Comparison of ENCODE assay signal across 16 mouse cellular contexts in the genomic region with DNA sequence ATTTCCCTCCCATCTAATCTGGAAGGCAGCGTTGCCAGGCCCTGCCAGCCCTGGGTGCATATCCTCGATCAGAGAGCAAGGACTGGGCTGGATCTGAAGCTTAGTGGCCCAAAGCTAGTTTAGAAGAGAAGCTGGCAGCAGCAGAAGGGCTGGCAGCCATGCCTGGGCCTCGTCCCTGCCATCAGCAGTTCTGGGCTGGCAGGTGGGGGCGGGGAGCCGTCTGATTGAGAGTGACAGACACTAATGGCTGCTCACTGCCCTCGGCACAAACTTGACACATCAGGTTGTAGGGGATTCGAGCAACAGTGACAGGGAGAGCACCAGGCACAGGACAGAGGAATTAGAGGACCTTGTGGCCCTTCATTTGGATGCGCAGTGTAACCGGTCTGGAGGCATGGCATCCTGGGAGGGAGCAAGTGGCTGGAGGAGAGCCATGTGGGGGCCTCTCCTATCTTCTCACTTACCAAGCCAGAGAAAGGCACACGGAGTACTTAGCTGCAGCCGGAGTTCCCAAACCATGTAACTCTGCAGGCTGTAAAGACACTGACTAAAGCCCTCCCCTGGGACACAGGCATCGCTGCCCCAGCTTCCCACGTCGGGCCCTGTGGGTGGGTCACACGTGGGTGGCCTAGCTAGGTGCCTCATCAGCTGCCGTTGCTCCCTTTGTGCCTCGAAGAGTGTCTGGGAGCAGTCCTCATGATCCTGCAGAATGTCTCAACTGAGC. TPM values are rescaled to one million over a fixed set of nuclear protein-coding genes. Genes with fewer than 3 reads are reported as not detected.
A peak's percentile ranks its signal among the peaks of the same experiment; 100 is the strongest.
DNase-seq lines count a peak whose midpoint lies in the region; ATAC-seq and TF ChIP-seq lines count a peak whose summit lies in the region.
"Had no signal": no experiment of that assay in that cellular context is flagged by ENCODE, and none has a peak within 500 bp of the region (broad histone marks: within the 10 kb centered on the region; RNA-seq: fewer than 3 reads in every experiment).

No protein-coding gene starts in this region.

- H3K9me3 ChIP-seq in forebrain, embryonic 15.5 days: no peaks in the 10 kb centered on the region
- H3K9me3 ChIP-seq in forebrain, embryonic 10.5 days: no peaks in the 10 kb centered on the region
- no peaks in the 10 kb centered on the region for H3K9me3 ChIP-seq in limb, embryonic 10.5 days (replicated peaks)
- H3K9me3 ChIP-seq: stomach, embryonic 15.5 days had no signal

- H3K9ac ChIP-seq in forebrain, embryonic 15.5 days (replicated peaks): no peak overlapping the region
- H3K9ac ChIP-seq: stomach, embryonic 15.5 days had no signal

- no peak overlapping the region for H3K4me3 ChIP-seq in forebrain, embryonic 15.5 days
- no peak overlapping the region for H3K4me3 ChIP-seq in forebrain, embryonic 10.5 days
- H3K4me3 ChIP-seq in left cerebral cortex, adult 2 months: no peak overlapping the region
- no peak overlapping the region; the same call in 1 of the 2 replicates for H3K4me3 ChIP-seq in layer of hippocampus, adult 2 months
- H3K4me3 ChIP-seq in limb, embryonic 10.5 days: no peak overlapping the region
- H3K4me3 ChIP-seq: stomach, embryonic 15.5 days had no signal

- TF ChIP-seq CTCF in left cerebral cortex, adult 2 months (IDR thresholded peaks at IDR 0.05): no peak
- TF ChIP-seq CTCF in layer of hippocampus, adult 2 months (conservative IDR thresholded peaks at IDR 0.05): no peak

- peak overlapping the region; percentile 12; the same call in 1 of the 2 replicates for H3K27ac ChIP-seq in forebrain, embryonic 15.5 days (replicated peaks)
- no peak overlapping the region for H3K27ac ChIP-seq in forebrain, embryonic 10.5 days
- H3K27ac ChIP-seq in left cerebral cortex, adult 2 months: peak overlapping the region; percentile 82
- peak overlapping the region; percentile 87 for H3K27ac ChIP-seq in layer of hippocampus, adult 2 months
- H3K27ac ChIP-seq in limb, embryonic 10.5 days: no peak overlapping the region
- H3K27ac ChIP-seq: kidney, postnatal 0 days; macrophage; stomach, embryonic 15.5 days had no signal

- no peak overlapping the region for H3K4me2 ChIP-seq in forebrain, embryonic 15.5 days (replicated peaks)
- H3K4me2 ChIP-seq: stomach, embryonic 15.5 days had no signal

- H3K27me3 ChIP-seq in forebrain, embryonic 15.5 days: no peaks in the 10 kb centered on the region
- no peaks in the 10 kb centered on the region for H3K27me3 ChIP-seq in forebrain, embryonic 10.5 days (ENCODE audit: poor library complexity, severe bottlenecking)
- H3K27me3 ChIP-seq in limb, embryonic 10.5 days (ENCODE audit: low read depth, poor library complexity, severe bottlenecking): no peaks in the 10 kb centered on the region
- H3K27me3 ChIP-seq: stomach, embryonic 15.5 days had no signal

- no peak for DNase-seq in forebrain, embryonic 10.5 days (ENCODE audit: extremely low spot score, low spot score)
- no peak for DNase-seq in left cerebral cortex, adult 2 months (ENCODE audit: extremely low spot score in 1 of 2, low spot score in 2 of 2)
- DNase-seq in left cerebral cortex, postnatal 36 days (ENCODE audit: low spot score in 2 of 2): no peak
- DNase-seq in cerebellum, adult 9-10 months: peak; percentile 89
- peak; percentile 60 to 67 for DNase-seq in layer of hippocampus, adult 2 months (ENCODE audit: low spot score in 2 of 2)
- DNase-seq in ovary, postnatal 14 days (ENCODE audit: low spot score): no peak
- DNase-seq in limb, embryonic 10.5 days (ENCODE audit: low spot score): no peak
- DNase-seq: adrenal gland, postnatal 14 days; liver had no signal

- WGBS in forebrain, embryonic 15.5 days: 58% methylated on average over 17 of the region's 17 CpGs
- 82% methylated on average over 17 of the region's 17 CpGs for WGBS in forebrain, embryonic 10.5 days
- WGBS in limb, embryonic 10.5 days: 72% methylated on average over 17 of the region's 17 CpGs

- no peak for ATAC-seq in forebrain, embryonic 15.5 days (replicated peaks)

- no peaks in the 10 kb centered on the region for H3K36me3 ChIP-seq in forebrain, embryonic 15.5 days
- H3K36me3 ChIP-seq in forebrain, embryonic 10.5 days (replicated peaks): no peaks in the 10 kb centered on the region
- no peaks in the 10 kb centered on the region for H3K36me3 ChIP-seq in limb, embryonic 10.5 days
- H3K36me3 ChIP-seq: stomach, embryonic 15.5 days had no signal

- intact Hi-C loops in left cerebral cortex, adult 2 months (cut with DNase I): no loop called here
- intact Hi-C loops in left cerebral cortex, postnatal 36 days (cut with DNase I): loop anchor here (10.0 kb wide), 1 partner anchor 541 kb away; no protein-coding TSS in a partner anchor

- H3K4me1 ChIP-seq in forebrain, embryonic 15.5 days: peaks cover 33% of the 10 kb centered on the region
- H3K4me1 ChIP-seq in forebrain, embryonic 10.5 days: peaks cover 18% of the 10 kb centered on the region
- H3K4me1 ChIP-seq in limb, embryonic 10.5 days: peaks cover 18% of the 10 kb centered on the region

RNA-seq across cellular contexts. Expression of a gene that starts 39.7 kb away (rescaled TPM):
- polyA plus RNA-seq in forebrain, embryonic 15.5 days (2015; fragmentation: Nextera tagmentation; extraction: Ambion mirVana): not detected in 2 replicates
- not detected in 2 replicates for polyA plus RNA-seq in forebrain, embryonic 10.5 days (2016; fragmentation: Nextera tagmentation; extraction: Ambion mirVana)
- total RNA-seq in left cerebral cortex, adult 2 months (2021): 1 to 10 TPM in 1 of 2 experiments, under 1 TPM in 1; 0.91 to 3.2 TPM
- 1 to 10 TPM; 1.1 to 2.5 TPM for total RNA-seq in left cerebral cortex, postnatal 36 days (2021)
- total RNA-seq in layer of hippocampus, adult 2 months (2021): 1 to 10 TPM; 1.4 to 1.9 TPM
- not detected in 2 replicates for polyA plus RNA-seq in limb, embryonic 10.5 days (2016; fragmentation: Nextera tagmentation; extraction: Ambion mirVana)
- total RNA-seq: adrenal gland, postnatal 14 days had no signal
- polyA plus RNA-seq: embryonic facial prominence, embryonic 11.5 days; heart, embryonic 14.5 days; kidney, postnatal 0 days; macrophage; neural tube, embryonic 11.5 days; stomach, embryonic 15.5 days had no signal

Comparison
In these comparisons a context has a peak if more than half of its experiments do, and no peak if none do; other contexts are left out.
1. H3K27ac ChIP-seq: peak in forebrain, embryonic 15.5 days (single experiment), left cerebral cortex, adult 2 months (single experiment) and layer of hippocampus, adult 2 months (single experiment); none in forebrain, embryonic 10.5 days (single experiment) and limb, embryonic 10.5 days (single experiment).
2. DNase-seq: peak in cerebellum, adult 9-10 months (single experiment) and layer of hippocampus, adult 2 months (2 of 2); none in forebrain, embryonic 10.5 days (single experiment), left cerebral cortex, adult 2 months (0 of 2), left cerebral cortex, postnatal 36 days (0 of 2), ovary, postnatal 14 days (single experiment) and limb, embryonic 10.5 days (single experiment).